Mouse (Mus musculus) liver, embryonic 11.5 days (tissue): Measurements from ENCODE around the gene Gabrb1. TPM values are rescaled to one million over a fixed set of nuclear protein-coding genes. Genes with fewer than 3 reads are reported as not detected.

Experiments
- ATAC-seq: fragments of 200-750 bp; cut with Nextera tagmentation; replicated peaks from 2 replicates; pipeline ENCODE4 v1.8.0; 2017; ENCODE audit warnings: moderate number of reproducible peaks, mild to moderate bottlenecking, moderate TSS enrichment, moderate library complexity; ENCODE audit not compliant: low FRiP score
- DNase-seq: peaks from one replicate; pipeline ENCODE4 v3.0.0-alpha.2; 2017; ENCODE audit warnings: low spot score
- H3K27ac ChIP-seq: fragments of 300-500 bp; sonication (generic); 2 replicates; pipeline ENCODE4 v1.5.1; 2014; ENCODE audit warnings: mild to moderate bottlenecking, low read depth, low read length, control low read depth
- H3K27me3 ChIP-seq: fragments of 300-500 bp; sonication (generic); replicated peaks from 2 replicates; pipeline ENCODE4 v1.6.1; 2014; ENCODE audit warnings: low read length, mixed read lengths; ENCODE audit not compliant: control insufficient read depth, insufficient read depth
- H3K36me3 ChIP-seq: fragments of 300-500 bp; sonication (generic); 2 replicates; pipeline ENCODE4 v1.6.1; 2014; ENCODE audit warnings: mild to moderate bottlenecking, low read length, moderate library complexity, mixed read lengths; ENCODE audit not compliant: control insufficient read depth, insufficient read depth
- H3K4me1 ChIP-seq: fragments of 300-500 bp; sonication (generic); replicated peaks from 2 replicates; pipeline ENCODE4 v1.6.1; 2014; ENCODE audit warnings: low read length, mixed read lengths; ENCODE audit not compliant: control insufficient read depth, insufficient read depth
- H3K4me2 ChIP-seq: fragments of 300-500 bp; sonication (generic); 2 replicates; pipeline ENCODE4 v1.6.1; 2014; ENCODE audit warnings: mild to moderate bottlenecking, control low read depth, moderate library complexity
- H3K4me3 ChIP-seq: fragments of 300-500 bp; sonication (generic); 2 replicates; pipeline ENCODE4 v1.5.1; 2014; ENCODE audit warnings: low read depth, low read length, control low read depth
- H3K9ac ChIP-seq: fragments of 300-500 bp; sonication (generic); 2 replicates; pipeline ENCODE4 v1.6.1; 2014; ENCODE audit warnings: low read depth, low read length, control low read depth
- H3K9me3 ChIP-seq: fragments of 300-500 bp; sonication (generic); 2 replicates; pipeline ENCODE4 v1.6.1; 2016; ENCODE audit warnings: low read length, inconsistent platforms, mixed read lengths; ENCODE audit not compliant: control insufficient read depth
- WGBS: fragments of 180-500 bp; shearing (Covaris S2); extraction: QIAGEN DNeasy Blood & Tissue Kit; methylation state at CpG from one replicate; pipeline ENCODE4 v1.1.7; 2014; 5-methylcytosine and 5-hydroxymethylcytosine counted together
- polyA plus RNA-seq: library from polyadenylated mRNA; unstranded; fragments of >200 nt; fragmentation: Nextera tagmentation; extraction: Ambion mirVana; gene quantifications from 2 replicates; pipeline ENCODE4 v1.2.1, GENCODE M21; 2014

Gabrb1 gene
- polyA plus RNA-seq, 1 experiment from 2014 or later, result 0.22 TPM

- DNase-seq, result no peak
- Histone ChIP-seq H3K4me2 (no peak overlapping the region), H3K9me3 (no peaks in the 10 kb centered on the region), H3K4me3 (no peak overlapping the region), H3K9ac (no peak overlapping the region), H3K4me1 (no peaks in the 10 kb centered on the region), H3K36me3 (no peaks in the 10 kb centered on the region), H3K27me3 (no peaks in the 10 kb centered on the region), H3K27ac (no peak overlapping the region)
- no peak for ATAC-seq
- WGBS, result 54% methylated on average over 2 of the region's 2 CpGs
These were observed 307.6 kb downstream of the Gabrb1 start for GRCm38 (mm10) chr5:71965529-71965928.

GRCm38 (mm10) chr5:71970140-71970800, 312.4 kb downstream of the Gabrb1 start:
- no peak overlapping the region for H3K4me3 ChIP-seq
- no peak for DNase-seq

GRCm38 (mm10) chr5:71972831-71973230, 314.9 kb downstream of the Gabrb1 start:
- Histone ChIP-seq H3K9ac (no peak overlapping the region), H3K4me3 (no peak overlapping the region), H3K9me3 (no peaks in the 10 kb centered on the region), H3K4me1 (no peaks in the 10 kb centered on the region), H3K27me3 (no peaks in the 10 kb centered on the region), H3K27ac (no peak overlapping the region), H3K4me2 (no peak overlapping the region), H3K36me3 (no peaks in the 10 kb centered on the region)
- WGBS, result 70% methylated on average over 5 of the region's 5 CpGs
- DNase-seq (no peak), ATAC-seq (no peak)

More at GRCm38 (mm10) chr5:71970140-71970800, 312.4 kb downstream of the Gabrb1 start:
- Histone ChIP-seq H3K9ac (no peak overlapping the region), H3K27me3 (no peaks in the 10 kb centered on the region), H3K27ac (no peak overlapping the region), H3K36me3 (no peaks in the 10 kb centered on the region), H3K4me1 (no peaks in the 10 kb centered on the region), H3K9me3 (no peaks in the 10 kb centered on the region), H3K4me2 (no peak overlapping the region)
- WGBS, result 77% methylated on average over 8 of the region's 8 CpGs
- ATAC-seq, result no peak

- no peaks in the 10 kb centered on the region for H3K4me1 ChIP-seq
- DNase-seq (no peak), ATAC-seq (no peak)
- no peaks in the 10 kb centered on the region for H3K36me3 ChIP-seq
- H3K4me3 ChIP-seq, result no peak overlapping the region
- no peak overlapping the region for H3K9ac ChIP-seq
- H3K27me3 ChIP-seq, result no peaks in the 10 kb centered on the region
- H3K4me2 ChIP-seq, result no peak overlapping the region
- WGBS, result 81% methylated on average over 4 of the region's 4 CpGs
- H3K27ac ChIP-seq, result no peak overlapping the region
- H3K9me3 ChIP-seq, result no peaks in the 10 kb centered on the region
These were observed 318.2 kb downstream of the Gabrb1 start for GRCm38 (mm10) chr5:71976133-71976532.

GRCm38 (mm10) chr5:71976571-71977061, 318.7 kb downstream of the Gabrb1 start:
- Histone ChIP-seq H3K4me2 (no peak overlapping the region), H3K27me3 (no peaks in the 10 kb centered on the region), H3K27ac (no peak overlapping the region), H3K4me3 (no peak overlapping the region), H3K9me3 (no peaks in the 10 kb centered on the region), H3K4me1 (no peaks in the 10 kb centered on the region), H3K36me3 (no peaks in the 10 kb centered on the region), H3K9ac (no peak overlapping the region)
- ATAC-seq (no peak), DNase-seq (no peak)
- WGBS, result 59% methylated on average over 5 of the region's 5 CpGs

- no peak overlapping the region for H3K4me3 ChIP-seq
- no peaks in the 10 kb centered on the region for H3K9me3 ChIP-seq
- H3K4me2 ChIP-seq, result no peak overlapping the region
- 63% methylated on average over 1 of the region's 1 CpGs for WGBS
- no peaks in the 10 kb centered on the region for H3K4me1 ChIP-seq
- H3K9ac ChIP-seq, result no peak overlapping the region
- no peak for ATAC-seq
- DNase-seq, result no peak
- no peak overlapping the region for H3K27ac ChIP-seq
- H3K27me3 ChIP-seq, result no peaks in the 10 kb centered on the region
- H3K36me3 ChIP-seq, result no peaks in the 10 kb centered on the region
These were observed 328.6 kb downstream of the Gabrb1 start for GRCm38 (mm10) chr5:71986561-71986960.

- no peak for ATAC-seq
- WGBS, result 68% methylated on average over 5 of the region's 5 CpGs
- H3K4me2 ChIP-seq, result no peak overlapping the region
These were observed 329.1 kb downstream of the Gabrb1 start for GRCm38 (mm10) chr5:71986983-71987398.

GRCm38 (mm10) chr5:71999466-71999865, 341.6 kb downstream of the Gabrb1 start:
- WGBS, result 71% methylated on average over 4 of the region's 4 CpGs
- Histone ChIP-seq H3K4me2 (no peak overlapping the region), H3K4me1 (no peaks in the 10 kb centered on the region), H3K27me3 (no peaks in the 10 kb centered on the region), H3K36me3 (no peaks in the 10 kb centered on the region), H3K9me3 (no peaks in the 10 kb centered on the region), H3K9ac (no peak overlapping the region), H3K27ac (no peak overlapping the region), H3K4me3 (no peak overlapping the region)
- DNase-seq (no peak), ATAC-seq (no peak)

More at GRCm38 (mm10) chr5:71986983-71987398, 329.1 kb downstream of the Gabrb1 start:
- Histone ChIP-seq H3K27ac (no peak overlapping the region), H3K27me3 (no peaks in the 10 kb centered on the region), H3K9ac (no peak overlapping the region), H3K36me3 (no peaks in the 10 kb centered on the region), H3K4me1 (no peaks in the 10 kb centered on the region), H3K4me3 (no peak overlapping the region), H3K9me3 (no peaks in the 10 kb centered on the region)
- DNase-seq, result no peak

GRCm38 (mm10) chr5:72003811-72004435, 346.0 kb downstream of the Gabrb1 start:
- Histone ChIP-seq H3K36me3 (no peaks in the 10 kb centered on the region), H3K9me3 (no peaks in the 10 kb centered on the region), H3K27ac (no peak overlapping the region), H3K27me3 (no peaks in the 10 kb centered on the region), H3K4me2 (no peak overlapping the region), H3K4me1 (no peaks in the 10 kb centered on the region), H3K9ac (no peak overlapping the region), H3K4me3 (no peak overlapping the region)
- ATAC-seq (no peak), DNase-seq (no peak)
- WGBS, result 77% methylated on average over 3 of the region's 3 CpGs
